Mouse (Mus musculus): ENCODE results near the gene Scd2.

GRCm38 (mm10) chr19:44299902-44300301 is 6.4 kb downstream of the Scd2 start:
- no peak for TF ChIP-seq CTCF (IDR thresholded peaks at IDR 0.05; ENCODE audit: extremely low read depth, insufficient read length, insufficient replicate concordance, low read depth, low read length)
- no peak for TF ChIP-seq POLR2A (IDR thresholded peaks at IDR 0.05; ENCODE audit: low read depth, low read length)

Measured in small intestine, adult 2 months (tissue).